16 mouse cellular contexts compared by ENCODE assay signal in genomic region chr2:28402128-28402527, GRCm38 (mm10). TPM values are rescaled to one million over a fixed set of nuclear protein-coding genes. Genes with fewer than 3 reads are reported as not detected.
A peak's percentile ranks its signal among the peaks of the same experiment; 100 is the strongest.
DNase-seq lines count a peak whose midpoint lies in the region; ATAC-seq and TF ChIP-seq lines count a peak whose summit lies in the region.
"Had no signal": no experiment of that assay in that cellular context is flagged by ENCODE, and none has a peak within 500 bp of the region (broad histone marks: within the 10 kb centered on the region; RNA-seq: fewer than 3 reads in every experiment).

No protein-coding gene starts in this region.

- H3K4me3 ChIP-seq in hindbrain, embryonic 14.5 days (replicated peaks; ENCODE audit: low read length) = no peak overlapping the region
- no peak overlapping the region for H3K4me3 ChIP-seq in hindbrain, embryonic 16.5 days (ENCODE audit: low read length)
- H3K4me3 ChIP-seq in midbrain, postnatal 0 days (ENCODE audit: low read depth, low read length) = no peak overlapping the region
- no peak overlapping the region for H3K4me3 ChIP-seq in midbrain, embryonic 16.5 days (ENCODE audit: low read depth, low read length)
- no peak overlapping the region for H3K4me3 ChIP-seq in hindbrain, embryonic 15.5 days
- H3K4me3 ChIP-seq: embryonic facial prominence, embryonic 15.5 days; forebrain, embryonic 12.5 days; heart, embryonic 12.5 days had no signal

- no peak for TF ChIP-seq CTCF in midbrain, postnatal 0 days (IDR thresholded peaks at IDR 0.05)

- no peaks in the 10 kb centered on the region for H3K36me3 ChIP-seq in hindbrain, embryonic 14.5 days (replicated peaks; ENCODE audit: control insufficient read depth, insufficient read depth)
- no peaks in the 10 kb centered on the region for H3K36me3 ChIP-seq in hindbrain, embryonic 16.5 days (ENCODE audit: control insufficient read depth, insufficient read depth, low read length)
- H3K36me3 ChIP-seq in midbrain, postnatal 0 days (ENCODE audit: insufficient read depth, low read length) = no peaks in the 10 kb centered on the region
- H3K36me3 ChIP-seq in midbrain, embryonic 16.5 days (ENCODE audit: control insufficient read depth, insufficient read depth, low read length) = no peaks in the 10 kb centered on the region
- no peaks in the 10 kb centered on the region for H3K36me3 ChIP-seq in hindbrain, embryonic 15.5 days
- H3K36me3 ChIP-seq: embryonic facial prominence, embryonic 15.5 days; forebrain, embryonic 12.5 days; heart, embryonic 12.5 days had no signal

- H3K27ac ChIP-seq in hindbrain, embryonic 14.5 days = peak overlapping the region; percentile 60
- H3K27ac ChIP-seq in hindbrain, embryonic 16.5 days (ENCODE audit: low read depth, low read length) = no peak overlapping the region
- H3K27ac ChIP-seq in midbrain, postnatal 0 days (ENCODE audit: low read depth, low read length) = 0 out of 2 replicates have a peak overlapping the region, but pooled peaks have one; percentile 6
- no peak overlapping the region for H3K27ac ChIP-seq in midbrain, embryonic 16.5 days (ENCODE audit: low read length)
- peak overlapping the region; percentile 59 for H3K27ac ChIP-seq in hindbrain, embryonic 15.5 days (replicated peaks)
- H3K27ac ChIP-seq: embryonic facial prominence, embryonic 15.5 days; forebrain, embryonic 12.5 days; kidney, postnatal 0 days had no signal

- no peaks in the 10 kb centered on the region for H3K27me3 ChIP-seq in hindbrain, embryonic 14.5 days (ENCODE audit: control insufficient read depth, insufficient read depth, low read length)
- H3K27me3 ChIP-seq in hindbrain, embryonic 16.5 days (replicated peaks; ENCODE audit: control insufficient read depth, insufficient read depth, low read length) = no peaks in the 10 kb centered on the region
- no peaks in the 10 kb centered on the region for H3K27me3 ChIP-seq in midbrain, postnatal 0 days (ENCODE audit: insufficient read depth, low read length)
- H3K27me3 ChIP-seq in midbrain, embryonic 16.5 days (ENCODE audit: control insufficient read depth, insufficient read depth, low read depth, low read length) = no peaks in the 10 kb centered on the region
- no peaks in the 10 kb centered on the region for H3K27me3 ChIP-seq in hindbrain, embryonic 15.5 days
- H3K27me3 ChIP-seq: embryonic facial prominence, embryonic 15.5 days; forebrain, embryonic 12.5 days had no signal

- no peak overlapping the region for H3K4me2 ChIP-seq in hindbrain, embryonic 14.5 days (replicated peaks)
- no peak overlapping the region for H3K4me2 ChIP-seq in hindbrain, embryonic 16.5 days (ENCODE audit: low read length)
- no peak overlapping the region for H3K4me2 ChIP-seq in midbrain, postnatal 0 days (ENCODE audit: low read depth, low read length, poor library complexity, severe bottlenecking)
- no peak overlapping the region for H3K4me2 ChIP-seq in midbrain, embryonic 16.5 days (ENCODE audit: low read length)
- H3K4me2 ChIP-seq in hindbrain, embryonic 15.5 days = no peak overlapping the region
- H3K4me2 ChIP-seq: embryonic facial prominence, embryonic 15.5 days; forebrain, embryonic 12.5 days; heart, embryonic 12.5 days; midbrain, embryonic 11.5 days had no signal

- H3K9me3 ChIP-seq in hindbrain, embryonic 14.5 days (ENCODE audit: control insufficient read depth, low read length) = no peaks in the 10 kb centered on the region
- H3K9me3 ChIP-seq in hindbrain, embryonic 16.5 days (ENCODE audit: control insufficient read depth, low read length) = no peaks in the 10 kb centered on the region
- no peaks in the 10 kb centered on the region for H3K9me3 ChIP-seq in midbrain, postnatal 0 days (ENCODE audit: low read length)
- no peaks in the 10 kb centered on the region for H3K9me3 ChIP-seq in midbrain, embryonic 16.5 days (replicated peaks; ENCODE audit: control insufficient read depth, low read length, poor library complexity, severe bottlenecking)
- no peaks in the 10 kb centered on the region for H3K9me3 ChIP-seq in hindbrain, embryonic 15.5 days
- H3K9me3 ChIP-seq: embryonic facial prominence, embryonic 15.5 days; forebrain, embryonic 12.5 days; heart, embryonic 12.5 days had no signal

- DNase-seq in hindbrain, embryonic 14.5 days (ENCODE audit: low spot score) = no peak
- DNase-seq in midbrain, postnatal 0 days (ENCODE audit: low spot score) = no peak
- DNase-seq in skeletal muscle tissue, adult 2 months (ENCODE audit: low read depth, low spot score) = peak; percentile 30
- DNase-seq in T-cell, adult 2 months (ENCODE audit: low spot score) = no peak
- DNase-seq in c-Kit-positive CD71-positive TER-119-positive erythroid progenitor cells, embryonic 14.5 days (ENCODE audit: low spot score) = no peak
- DNase-seq: cerebellum, adult 11-12 months; thymus, adult 18-20 months had no signal

- no peak overlapping the region for H3K9ac ChIP-seq in hindbrain, embryonic 14.5 days
- no peak overlapping the region for H3K9ac ChIP-seq in hindbrain, embryonic 16.5 days (ENCODE audit: low read depth, low read length)
- H3K9ac ChIP-seq in midbrain, postnatal 0 days (replicated peaks; ENCODE audit: low read length, poor library complexity, severe bottlenecking) = no peak overlapping the region
- H3K9ac ChIP-seq in midbrain, embryonic 16.5 days (ENCODE audit: low read depth, low read length) = no peak overlapping the region
- no peak overlapping the region for H3K9ac ChIP-seq in hindbrain, embryonic 15.5 days
- H3K9ac ChIP-seq: embryonic facial prominence, embryonic 15.5 days; forebrain, embryonic 12.5 days; heart, embryonic 12.5 days had no signal

- no peak for ATAC-seq in hindbrain, embryonic 14.5 days (ENCODE audit: low FRiP score)
- ATAC-seq in hindbrain, embryonic 16.5 days = no peak
- ATAC-seq in midbrain, postnatal 0 days (ENCODE audit: low FRiP score) = no peak
- ATAC-seq in midbrain, embryonic 16.5 days = no peak
- ATAC-seq in hindbrain, embryonic 15.5 days (ENCODE audit: low FRiP score, low read depth) = no peak

- peaks cover 8% of the 10 kb centered on the region for H3K4me1 ChIP-seq in hindbrain, embryonic 14.5 days (replicated peaks; ENCODE audit: control insufficient read depth, insufficient read depth, low read length)
- H3K4me1 ChIP-seq in hindbrain, embryonic 16.5 days (ENCODE audit: control insufficient read depth, insufficient read depth, low read depth, low read length) = peaks cover 9% of the 10 kb centered on the region
- 0 out of 2 replicates have a peak, but pooled peaks cover 2% of the 10 kb centered on the region for H3K4me1 ChIP-seq in midbrain, postnatal 0 days (ENCODE audit: insufficient read depth, low read length)
- H3K4me1 ChIP-seq in midbrain, embryonic 16.5 days (ENCODE audit: control insufficient read depth, insufficient read depth, low read length) = peaks cover 4% of the 10 kb centered on the region; the same call in 1 of the 2 replicates
- H3K4me1 ChIP-seq in hindbrain, embryonic 15.5 days (replicated peaks) = peaks cover 22% of the 10 kb centered on the region
- H3K4me1 ChIP-seq: heart, embryonic 12.5 days had no signal

RNA-seq across cellular contexts. Expression of gene Ppp1r26, which starts 44.5 kb away (rescaled TPM):
- 15.5 and 15.9 TPM in 2 replicates for polyA plus RNA-seq in hindbrain, embryonic 14.5 days (2014; fragmentation: Nextera tagmentation; extraction: Ambion mirVana)
- 14.5 and 17.4 TPM in 2 replicates for polyA plus RNA-seq in hindbrain, embryonic 16.5 days (2015; fragmentation: Nextera tagmentation; extraction: Ambion mirVana)
- total RNA-seq in midbrain, postnatal 0 days (2014; rRNA removed) = 54.5 and 84.3 TPM in 2 replicates
- 14.2 and 17.5 TPM in 2 replicates for polyA plus RNA-seq in midbrain, postnatal 0 days (2015; fragmentation: Nextera tagmentation; extraction: Ambion mirVana)
- 19.8 and 22.7 TPM in 2 replicates for polyA plus RNA-seq in midbrain, embryonic 16.5 days (2015; fragmentation: Nextera tagmentation; extraction: Ambion mirVana)
- polyA plus RNA-seq in hindbrain, embryonic 15.5 days (2015; fragmentation: Nextera tagmentation; extraction: Ambion mirVana) = 16.3 and 17.4 TPM in 2 replicates
- total RNA-seq: neutrophil, adult 5-6 weeks had no signal

Comparison
In these comparisons a context has a peak if more than half of its experiments do, and no peak if none do; other contexts are left out.
1. H3K27ac ChIP-seq: peak in hindbrain, embryonic 14.5 days (single experiment), midbrain, postnatal 0 days (single experiment) and hindbrain, embryonic 15.5 days (single experiment); none in hindbrain, embryonic 16.5 days (single experiment) and midbrain, embryonic 16.5 days (single experiment).